Mouse (Mus musculus) spleen, adult 2 months (tissue): Measurements from ENCODE around the gene Il1r1. TPM values are rescaled to one million over a fixed set of nuclear protein-coding genes. Genes with fewer than 3 reads are reported as not detected.

Experiments used
- DNase-seq, 2 experiments: peaks; one replicate each; pipeline versions ENCODE4 v3.0.0 to v3.0.0-alpha.2; 2012 to 2021; ENCODE audit warnings: low spot score in 2 of 2, low read depth in 1 of 2
- H3K27ac ChIP-seq: fragments of 200-500 bp; 2 replicates; pipeline ENCODE4 v1.5.1; 2012; ENCODE audit warnings: low read length, inconsistent platforms; ENCODE audit not compliant: insufficient read depth
- H3K27me3 ChIP-seq: fragments of 200-500 bp; 2 replicates; pipeline ENCODE4 v1.6.1; 2012; ENCODE audit warnings: mild to moderate bottlenecking, moderate library complexity, low read length, inconsistent platforms; ENCODE audit not compliant: control insufficient read depth, insufficient read depth
- H3K36me3 ChIP-seq: fragments of 200-500 bp; 2 replicates; pipeline ENCODE4 v1.6.1; 2012; ENCODE audit warnings: mild to moderate bottlenecking, low read length, inconsistent platforms; ENCODE audit not compliant: control insufficient read depth, insufficient read depth
- H3K4me1 ChIP-seq: fragments of 200-500 bp; 2 replicates; pipeline ENCODE4 v1.6.1; 2011; ENCODE audit warnings: inconsistent platforms; ENCODE audit not compliant: control insufficient read depth, insufficient read depth, insufficient read length
- H3K4me3 ChIP-seq: fragments of 200-500 bp; 2 replicates; pipeline ENCODE4 v1.5.1; 2011; ENCODE audit warnings: mild to moderate bottlenecking, inconsistent platforms; ENCODE audit not compliant: insufficient read depth, insufficient read length; ENCODE audit errors: extremely low read depth
- CTCF ChIP-seq: fragments of 200-500 bp; IDR thresholded peaks from 2 replicates; pipeline ENCODE4 v1.5.1; 2011; ENCODE audit warnings: mild to moderate bottlenecking, inconsistent platforms; ENCODE audit not compliant: insufficient read depth, insufficient read length, insufficient replicate concordance; ENCODE audit errors: extremely low read depth
- POLR2A ChIP-seq: fragments of 200-500 bp; IDR thresholded peaks from 2 replicates; pipeline ENCODE4 v1.6.1; 2011; ENCODE audit warnings: low read depth, low read length, inconsistent platforms
- WGBS: fragments of 180-500 bp; shearing (Covaris S2); methylation state at CpG from one replicate; pipeline ENCODE4 v1.1.7; 2018; 5-methylcytosine and 5-hydroxymethylcytosine counted together
- polyA plus RNA-seq: library from polyadenylated mRNA; depleted of rRNA; stranded (reverse); fragments of >200 nt; gene quantifications from 2 replicates; pipeline ENCODE4 v1.2.3, GENCODE M21; 2012

The Il1r1 gene
- polyA plus RNA-seq, 1 experiment: 3.9 TPM

DNA sequence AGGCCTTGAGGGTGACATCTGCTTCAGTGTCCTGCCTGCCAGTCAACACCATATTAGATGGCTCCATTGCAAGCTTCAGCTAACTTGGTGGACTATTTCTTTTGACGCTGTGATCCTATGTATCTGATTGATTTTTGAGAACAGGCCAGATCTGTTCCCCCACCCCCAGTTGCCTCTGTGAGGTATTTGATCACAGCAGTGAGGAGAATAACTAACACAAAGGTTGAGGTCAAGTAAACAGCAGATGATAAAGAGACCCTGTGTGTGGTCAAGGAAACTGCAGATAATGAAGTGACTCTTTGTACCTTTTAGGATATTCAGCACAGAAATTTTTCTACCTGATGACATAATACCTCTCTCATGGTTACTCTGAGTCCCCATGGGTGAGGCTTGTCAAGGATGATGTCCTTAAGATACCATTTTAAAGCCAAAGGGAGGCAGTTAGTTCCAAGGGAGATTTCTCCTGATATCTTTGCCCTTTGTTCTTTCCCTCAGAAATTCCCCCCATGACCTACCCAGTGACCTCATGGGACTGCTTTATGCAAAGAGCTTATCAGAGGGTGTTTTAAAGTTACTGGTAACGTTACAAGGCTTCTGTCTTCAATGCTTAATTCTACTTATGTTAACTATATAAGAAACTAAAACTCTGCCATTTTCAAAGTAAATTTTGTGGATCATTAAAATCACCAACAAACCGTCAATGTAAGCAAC lies 29.6 kb downstream of the Il1r1 start:
- Histone ChIP-seq H3K4me1 (no peaks in the 10 kb centered on the region), H3K27me3 (no peaks in the 10 kb centered on the region), H3K27ac (no peak overlapping the region), H3K4me3 (no peak overlapping the region), H3K36me3 (no peaks in the 10 kb centered on the region)
- 85% methylated on average over 3 of the region's 3 CpGs for WGBS
- TF ChIP-seq CTCF (no peak), POLR2A (no peak)
- DNase-seq: no peak

DNA sequence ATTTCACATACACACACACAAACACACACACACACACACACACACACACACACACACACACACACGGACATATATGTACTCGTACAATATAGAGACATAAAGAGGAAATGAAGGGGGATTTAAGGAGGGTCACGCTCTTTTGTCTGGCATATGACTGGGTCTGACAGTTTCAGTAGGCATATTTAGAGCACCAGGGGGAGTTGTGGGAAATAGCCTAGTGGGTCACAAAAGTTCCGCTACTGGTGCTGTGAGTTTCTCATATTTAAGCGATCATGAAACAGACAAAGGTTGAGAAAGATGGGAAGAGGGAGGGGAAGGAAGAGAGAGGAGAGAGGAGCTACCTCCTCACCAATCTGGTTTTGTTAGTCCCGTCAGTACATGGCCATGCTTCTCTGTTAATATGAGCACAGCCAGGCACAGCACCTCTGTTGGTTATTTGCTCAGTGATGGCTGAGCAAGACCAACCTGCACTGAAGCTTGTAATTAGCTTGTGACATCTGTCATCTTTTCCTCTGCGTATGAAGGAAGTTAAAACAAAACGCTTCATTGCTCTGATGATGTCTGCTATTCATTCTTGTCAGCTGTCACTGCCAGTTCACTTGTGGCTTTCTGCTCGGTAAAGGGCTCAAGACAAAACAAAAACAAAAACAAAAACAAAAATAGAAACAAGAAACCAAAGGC lies 37.7 kb downstream of the Il1r1 start:
- Histone ChIP-seq H3K4me3 (no peak overlapping the region), H3K36me3 (no peaks in the 10 kb centered on the region), H3K27me3 (peaks cover 5% of the 10 kb centered on the region; the same call in 1 of the 2 replicates), H3K4me1 (peaks cover 8% of the 10 kb centered on the region; the same call in 1 of the 2 replicates), H3K27ac (no peak overlapping the region)
- peak in 1 of 2 experiments; percentile 77 for DNase-seq
- no peak for TF ChIP-seq CTCF
- TF ChIP-seq POLR2A: no peak
- 23% methylated on average over 9 of the region's 9 CpGs for WGBS

DNA sequence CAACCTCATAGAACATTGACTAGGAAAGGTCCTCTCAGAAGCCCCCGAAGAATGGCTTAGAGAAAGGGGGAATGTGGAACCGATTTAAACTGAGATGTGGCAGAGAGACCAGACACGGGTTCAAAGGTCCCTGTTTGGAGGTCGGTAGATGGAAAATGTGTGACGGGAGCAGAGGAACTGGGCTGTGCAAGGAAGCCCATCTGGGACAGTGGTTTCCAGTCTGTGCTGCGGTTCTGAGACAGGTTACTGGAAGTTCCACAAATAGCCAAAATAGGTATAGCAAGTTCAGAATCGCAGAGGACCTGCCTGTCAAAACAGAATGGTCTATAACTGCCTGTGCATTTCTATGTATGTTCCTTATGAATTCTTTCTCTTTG lies 38.2 kb downstream of the Il1r1 start:
- H3K4me3 ChIP-seq: no peak overlapping the region
- peaks cover 8% of the 10 kb centered on the region; the same call in 1 of the 2 replicates for H3K4me1 ChIP-seq
- no peak overlapping the region for H3K27ac ChIP-seq
- TF ChIP-seq POLR2A (no peak), CTCF (no peak)
- peak in 1 of 2 experiments; percentile 49 for DNase-seq
- peaks cover 5% of the 10 kb centered on the region; the same call in 1 of the 2 replicates for H3K27me3 ChIP-seq
- no peaks in the 10 kb centered on the region for H3K36me3 ChIP-seq
- WGBS: 8% methylated on average over 7 of the region's 7 CpGs

DNA sequence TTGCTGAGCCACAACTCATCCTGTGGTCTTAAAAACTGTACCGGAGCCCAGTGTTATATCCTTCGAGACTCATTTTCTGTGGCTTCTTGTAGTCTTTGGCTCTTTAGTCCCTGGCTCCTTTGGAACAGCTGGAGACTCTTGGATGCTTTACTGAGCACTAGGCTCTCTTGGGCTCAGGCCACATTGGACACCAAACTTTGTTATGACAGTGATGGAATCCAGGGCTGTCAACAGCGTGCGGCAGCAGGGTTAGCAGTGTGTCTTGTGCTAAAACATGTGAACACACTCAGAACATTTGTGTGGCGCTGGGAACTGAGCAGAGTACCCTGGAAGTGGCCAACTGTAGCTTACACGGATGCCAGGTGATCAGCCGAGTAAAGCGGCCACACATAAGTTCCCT lies 38.8 kb downstream of the Il1r1 start:
- WGBS: 72% methylated on average over 8 of the region's 8 CpGs
- no peak overlapping the region for H3K4me3 ChIP-seq
- peaks cover 5% of the 10 kb centered on the region; the same call in 1 of the 2 replicates for H3K27me3 ChIP-seq
- DNase-seq: no peak
- TF ChIP-seq POLR2A (no peak), CTCF (no peak)
- peaks cover 8% of the 10 kb centered on the region; the same call in 1 of the 2 replicates for H3K4me1 ChIP-seq
- H3K36me3 ChIP-seq: no peaks in the 10 kb centered on the region
- no peak overlapping the region for H3K27ac ChIP-seq

DNA sequence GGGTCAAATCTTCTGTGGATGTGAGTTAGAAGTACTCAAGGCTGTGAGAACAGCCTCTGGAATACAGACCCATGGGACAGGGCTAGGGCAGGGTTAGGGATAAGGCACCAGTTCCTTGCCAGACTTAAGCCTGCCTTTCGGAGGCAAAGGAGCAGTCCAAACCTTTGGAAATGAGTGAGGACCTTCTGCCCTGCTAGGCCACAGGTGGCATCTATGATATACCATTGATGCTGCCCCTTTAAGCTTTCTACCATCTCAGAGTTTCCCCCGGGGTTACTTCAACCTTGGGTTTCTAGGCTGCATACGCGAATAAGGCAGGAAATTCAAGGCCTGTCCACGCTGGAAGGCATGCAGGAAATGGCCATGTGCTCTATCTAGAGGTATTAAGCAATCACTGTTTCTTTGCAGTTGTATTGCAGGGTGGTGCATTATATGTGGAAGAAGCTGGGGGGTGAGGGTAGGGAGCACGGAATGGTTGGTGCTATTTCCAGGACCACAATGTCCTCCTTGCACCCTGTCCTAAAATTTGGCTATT lies 40.5 kb downstream of the Il1r1 start:
- peaks cover 8% of the 10 kb centered on the region; the same call in 1 of the 2 replicates for H3K4me1 ChIP-seq
- H3K36me3 ChIP-seq: no peaks in the 10 kb centered on the region
- 53% methylated on average over 6 of the region's 6 CpGs for WGBS
- H3K4me3 ChIP-seq: no peak overlapping the region
- H3K27me3 ChIP-seq: peaks cover 5% of the 10 kb centered on the region; the same call in 1 of the 2 replicates
- H3K27ac ChIP-seq: no peak overlapping the region
- DNase-seq: no peak
- TF ChIP-seq CTCF (no peak), POLR2A (no peak)

DNA sequence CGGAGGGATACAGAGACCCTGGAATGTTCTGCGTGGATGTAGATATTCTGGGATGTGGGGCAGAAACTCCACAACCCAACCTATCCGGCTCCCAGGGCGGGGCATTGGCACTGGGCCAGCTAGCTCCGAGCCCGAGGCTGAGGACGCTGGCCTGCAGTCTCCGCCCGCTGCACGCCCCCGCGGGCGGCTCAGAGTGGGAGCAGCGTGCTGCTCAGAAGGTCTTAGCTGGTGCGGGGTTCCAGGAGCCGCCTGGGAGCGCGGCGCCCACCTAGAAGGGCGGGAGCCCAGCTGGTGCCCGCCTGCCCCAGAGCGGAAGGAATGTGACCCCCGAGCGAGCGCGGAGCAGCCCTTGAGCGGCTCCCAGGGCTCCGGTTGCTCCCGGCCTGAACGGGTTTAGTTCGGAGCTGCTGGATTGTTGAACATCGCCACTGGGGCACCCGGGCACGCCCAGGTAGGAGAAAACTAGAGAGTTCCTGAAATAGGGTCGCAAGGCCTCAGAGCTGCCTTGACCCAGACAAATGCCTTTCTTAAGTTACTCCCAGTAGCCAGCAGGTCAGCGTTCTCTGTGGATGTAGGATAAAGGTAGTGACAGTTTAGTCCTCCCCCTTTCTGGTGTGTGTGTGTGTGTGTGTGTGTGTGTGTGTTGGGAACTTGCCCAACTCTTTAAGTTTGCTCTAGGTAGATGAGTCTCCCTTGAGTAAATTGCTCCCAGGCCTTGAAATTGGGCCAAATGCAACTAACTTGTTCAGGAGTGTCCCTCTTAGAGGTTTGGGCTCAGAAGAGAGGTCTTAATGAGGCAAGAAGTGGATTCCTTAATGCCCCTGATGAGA lies 41.8 kb downstream of the Il1r1 start:
- H3K4me1 ChIP-seq: peaks cover 8% of the 10 kb centered on the region; the same call in 1 of the 2 replicates
- peaks cover 5% of the 10 kb centered on the region; the same call in 1 of the 2 replicates for H3K27me3 ChIP-seq
- no peaks in the 10 kb centered on the region for H3K36me3 ChIP-seq
- no peak for DNase-seq
- H3K27ac ChIP-seq: peak overlapping the region; percentile 30
- TF ChIP-seq CTCF (no peak), POLR2A (no peak)
- peak overlapping the region; percentile 33 for H3K4me3 ChIP-seq
- WGBS: 7% methylated on average over 36 of the region's 36 CpGs
